Mouse (Mus musculus) gastrocnemius, adult 2 months (tissue): ENCODE results near the gene Fgf12. TPM values are rescaled to one million over a fixed set of nuclear protein-coding genes. Genes with fewer than 3 reads are reported as not detected.

Source experiments
- DNase-seq: peaks from one replicate; pipeline ENCODE4 v3.0.0; 2022
- H3K27ac ChIP-seq: fragments of 200-600 bp; 2 replicates; pipeline ENCODE4 v1.8.1; 2022; ENCODE audit warnings: mild to moderate bottlenecking
- H3K4me3 ChIP-seq: fragments of 200-600 bp; 2 replicates; pipeline ENCODE4 v1.8.1; 2022; ENCODE audit warnings: mild to moderate bottlenecking, moderate library complexity
- CTCF ChIP-seq: fragments of 200-600 bp; IDR thresholded peaks from 2 replicates; pipeline ENCODE4 v1.8.1; 2022; ENCODE audit warnings: antibody characterized with exemption, mild to moderate bottlenecking, moderate library complexity
- intact Hi-C: fragments of 180-260 bp; cut with DNase I; formaldehyde crosslinking; loops from one replicate; pipeline ENCODE4 v1.15.1; 2025
- total RNA-seq, 2 experiments: library from RNA; stranded (reverse); gene quantifications; 2 replicates each; pipeline ENCODE4 v1.2.3; 2021

Gene Fgf12
- total RNA-seq, 2 experiments from 2014 or later = not detected

DNA sequence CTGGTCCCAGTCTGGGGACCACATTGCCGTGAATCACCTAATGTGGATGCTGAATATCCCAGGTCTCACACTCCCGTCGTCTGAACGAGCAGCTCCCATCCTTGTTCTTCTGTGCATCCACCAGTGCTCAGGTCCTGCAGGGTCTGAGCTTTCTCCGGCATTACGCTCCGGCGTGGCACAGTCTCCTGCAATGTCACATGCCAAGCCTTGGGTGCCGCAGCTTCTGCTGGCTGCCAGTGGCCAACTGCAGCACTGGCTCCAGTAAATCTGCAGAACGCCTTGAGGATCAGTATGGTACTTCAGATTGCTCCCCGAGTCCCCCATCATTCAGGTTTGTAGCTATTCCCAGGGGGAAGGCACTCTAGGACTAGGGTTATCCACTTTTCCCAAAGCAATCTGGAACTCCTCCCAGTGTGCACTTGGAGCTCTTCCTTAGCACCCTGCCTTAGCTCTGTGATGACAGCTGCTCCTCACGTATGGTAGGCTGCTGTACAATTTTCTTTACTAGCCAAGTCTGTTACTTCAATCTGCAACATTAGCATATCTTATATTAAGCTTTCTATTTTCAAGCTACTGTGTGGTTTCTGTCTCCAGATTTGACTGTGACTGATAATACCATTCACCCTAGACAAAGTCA lies 254.8 kb downstream of the Fgf12 start:
- DNase-seq = no peak
- no peak for TF ChIP-seq CTCF
- Histone ChIP-seq H3K27ac (no peak overlapping the region), H3K4me3 (no peak overlapping the region)
- intact Hi-C loops = no loop called here

DNA sequence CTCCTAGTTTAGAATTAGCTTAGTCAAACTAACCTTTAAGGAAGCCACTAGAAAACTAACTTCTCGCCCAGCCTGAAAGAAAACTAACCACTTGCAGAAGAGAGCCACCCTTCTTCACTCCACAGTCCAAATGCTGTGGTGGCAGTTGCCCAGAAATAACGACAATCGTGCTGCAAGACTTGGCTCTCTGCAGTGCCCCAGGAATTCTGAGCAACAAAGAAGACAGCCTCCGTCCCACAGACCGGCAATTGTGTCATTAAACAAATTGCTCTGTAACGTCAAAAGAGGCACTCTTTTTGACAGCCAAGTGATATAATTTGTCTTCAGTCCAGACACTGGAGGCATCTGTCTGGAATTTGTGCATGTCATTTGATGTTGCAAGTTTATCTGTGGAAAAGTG lies 261.2 kb downstream of the Fgf12 start:
- Histone ChIP-seq H3K4me3 (no peak overlapping the region), H3K27ac (no peak overlapping the region)
- intact Hi-C loops = loop anchor here (5.0 kb wide), 1 partner anchor 349 kb away; no protein-coding TSS in a partner anchor
- DNase-seq = no peak
- no peak for TF ChIP-seq CTCF

- intact Hi-C loops = loop anchor here (1.0 to 5.0 kb wide), 2 partner anchors 348 to 1022 kb away; no protein-coding TSS in a partner anchor
- TF ChIP-seq CTCF = peak; percentile 78
- Histone ChIP-seq H3K4me3 (no peak overlapping the region), H3K27ac (no peak overlapping the region)
- DNase-seq = peak; percentile 47
Measured at GRCm38 (mm10) chr16:28490515-28490914, 262.4 kb downstream of the Fgf12 start.

DNA sequence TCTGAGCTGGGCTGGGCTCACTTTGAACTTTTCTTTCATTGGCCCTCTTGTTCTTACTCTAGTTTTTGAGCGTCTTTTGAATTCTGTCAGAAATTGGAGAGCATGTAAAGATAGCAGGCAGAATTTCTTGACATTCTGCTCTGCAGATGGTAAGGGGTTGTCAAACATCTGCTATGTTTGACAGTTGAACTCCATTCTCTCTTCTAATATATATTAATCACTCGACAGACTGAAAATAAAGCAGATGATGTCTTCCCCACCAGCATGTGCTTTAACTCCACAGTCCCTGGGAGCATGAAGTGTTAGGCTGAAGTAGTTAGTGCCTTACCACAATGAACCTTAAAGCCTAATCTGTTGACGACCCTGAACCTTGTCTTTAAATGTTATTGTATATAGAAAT lies 267.9 kb downstream of the Fgf12 start:
- intact Hi-C loops = no loop called here
- TF ChIP-seq CTCF = no peak
- H3K27ac ChIP-seq = no peak overlapping the region
- no peak overlapping the region for H3K4me3 ChIP-seq
- DNase-seq = no peak

DNA sequence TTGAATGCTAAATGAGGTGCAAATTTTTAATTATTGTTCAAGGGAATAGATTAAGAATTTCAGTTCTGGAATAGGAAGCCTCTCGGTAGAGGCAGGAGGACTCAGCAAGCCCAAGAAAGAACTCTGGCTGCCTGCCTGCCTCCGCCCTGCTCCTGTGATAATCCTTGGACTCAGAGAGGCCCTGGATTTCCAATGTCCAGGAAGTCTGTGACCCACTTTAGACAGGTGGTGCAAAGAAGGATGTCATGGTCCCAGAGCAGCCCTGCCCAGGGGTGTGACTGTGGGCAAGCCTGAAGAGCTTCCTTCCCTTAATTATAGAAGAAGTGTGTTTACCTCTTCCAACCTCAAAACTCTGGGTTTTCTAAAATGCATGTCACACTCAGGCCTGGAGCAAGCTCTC lies 273.8 kb downstream of the Fgf12 start:
- intact Hi-C loops = no loop called here
- DNase-seq = no peak
- no peak overlapping the region for H3K4me3 ChIP-seq
- no peak for TF ChIP-seq CTCF
- H3K27ac ChIP-seq = no peak overlapping the region

DNA sequence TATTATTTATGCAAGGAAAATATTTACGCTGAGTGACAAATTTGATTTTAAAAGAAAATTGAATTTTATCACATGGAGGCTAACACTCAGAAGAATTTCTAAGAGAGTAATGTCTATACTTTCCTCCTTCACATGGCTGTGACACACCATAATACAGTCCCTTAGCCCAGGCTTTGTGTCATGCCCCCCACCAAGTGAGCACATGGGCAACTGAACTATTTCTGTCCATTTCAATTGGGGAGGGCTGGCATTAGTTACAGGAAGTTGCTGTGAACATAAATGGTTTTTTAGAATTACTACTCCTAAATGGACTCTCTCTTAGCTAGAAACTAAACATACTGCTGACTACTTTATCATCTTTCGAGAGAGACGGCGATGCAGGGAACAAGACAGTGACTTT lies 276.2 kb downstream of the Fgf12 start:
- TF ChIP-seq CTCF = no peak
- H3K27ac ChIP-seq = no peak overlapping the region
- intact Hi-C loops = no loop called here
- H3K4me3 ChIP-seq = no peak overlapping the region
- no peak for DNase-seq

GRCm38 (mm10) chr16:28475553-28475952 lies 277.3 kb downstream of the Fgf12 start:
- Histone ChIP-seq H3K4me3 (no peak overlapping the region), H3K27ac (no peak overlapping the region)
- TF ChIP-seq CTCF = no peak
- intact Hi-C loops = no loop called here
- no peak for DNase-seq

GRCm38 (mm10) chr16:28454821-28455220 lies 298.0 kb downstream of the Fgf12 start:
- intact Hi-C loops = no loop called here
- DNase-seq = no peak
- Histone ChIP-seq H3K27ac (no peak overlapping the region), H3K4me3 (no peak overlapping the region)
- no peak for TF ChIP-seq CTCF

GRCm38 (mm10) chr16:28447114-28447455 lies 305.8 kb downstream of the Fgf12 start:
- no peak for TF ChIP-seq CTCF
- no peak overlapping the region for H3K27ac ChIP-seq
- DNase-seq = no peak
- H3K4me3 ChIP-seq = peak overlapping the region; percentile 71
- intact Hi-C loops = no loop called here

DNA sequence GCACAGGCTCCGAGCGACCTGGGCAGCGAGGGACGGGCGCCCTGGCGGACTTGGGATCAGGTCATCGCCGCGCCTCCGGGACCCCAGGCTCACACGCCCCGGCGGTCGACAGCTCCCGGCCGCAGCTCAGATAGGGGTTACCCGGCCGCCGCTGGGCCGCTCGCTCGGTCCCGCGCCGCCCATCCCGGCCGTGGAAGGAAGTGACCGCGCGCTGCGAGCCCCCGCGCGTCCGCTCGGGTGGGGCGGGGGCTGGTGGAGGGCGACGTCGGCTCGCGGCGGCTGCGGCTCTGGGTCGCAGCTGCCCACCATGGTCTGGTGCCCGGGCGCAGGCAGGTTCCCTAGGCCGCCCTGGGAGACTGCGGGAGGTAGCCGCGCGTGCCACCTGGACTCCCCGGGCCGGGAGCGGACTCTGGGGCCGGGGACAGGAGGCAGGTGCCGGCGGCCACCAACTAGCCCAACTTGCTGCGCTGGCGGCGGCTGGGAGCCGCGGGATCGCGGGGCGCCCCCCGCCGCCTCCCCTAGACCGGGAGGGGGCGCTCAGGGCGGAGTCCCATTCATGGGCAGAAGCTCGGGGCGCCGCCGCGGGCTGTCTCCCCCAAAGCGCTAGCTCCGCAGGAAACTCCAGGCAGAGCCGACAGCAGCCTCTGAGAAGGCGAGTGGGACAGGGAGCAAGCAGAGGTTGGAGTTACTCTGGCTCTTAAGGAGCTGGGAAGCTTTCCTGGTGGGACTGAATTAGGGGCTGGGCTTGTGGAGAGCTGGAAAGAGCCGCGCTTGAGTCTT lies 306.3 kb downstream of the Fgf12 start:
- Histone ChIP-seq H3K27ac (no peak overlapping the region), H3K4me3 (peak overlapping the region; percentile 71)
- DNase-seq = peak; percentile 27
- TF ChIP-seq CTCF = peak; percentile 11; the same call in 1 of the 2 replicates
- intact Hi-C loops = no loop called here

DNA sequence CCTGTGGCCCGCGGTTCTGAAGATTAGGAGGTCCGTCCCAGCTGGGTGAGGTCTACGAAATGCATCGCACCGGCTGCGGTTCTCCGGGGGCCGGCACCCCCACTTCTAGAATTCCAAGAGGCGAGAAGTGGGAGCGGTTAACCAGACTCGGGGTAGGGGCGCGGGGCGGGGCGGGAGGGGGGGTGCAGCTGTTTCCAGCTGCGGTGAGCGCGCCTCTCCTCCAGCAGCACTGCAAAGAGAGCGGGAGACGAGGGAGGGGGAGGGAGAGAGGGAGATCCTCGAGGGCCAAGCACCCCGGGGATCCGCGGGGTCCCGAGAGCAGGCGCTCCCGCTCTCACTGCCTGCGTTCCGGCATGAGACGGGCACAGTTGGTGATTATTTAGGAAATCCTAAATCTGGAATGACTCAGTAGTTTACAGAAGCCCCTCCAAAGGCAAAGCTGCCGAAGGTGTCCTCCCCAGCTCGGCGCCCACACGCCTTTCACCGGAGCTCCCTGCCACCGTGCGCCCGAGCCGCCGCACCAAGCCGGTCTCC lies 307.0 kb downstream of the Fgf12 start:
- peak overlapping the region; percentile 71 for H3K4me3 ChIP-seq
- DNase-seq = no peak
- intact Hi-C loops = no loop called here
- no peak overlapping the region for H3K27ac ChIP-seq
- no peak for TF ChIP-seq CTCF

- intact Hi-C loops = no loop called here
- TF ChIP-seq CTCF = no peak
- peak; percentile 17 for DNase-seq
- Histone ChIP-seq H3K27ac (no peak overlapping the region), H3K4me3 (peak overlapping the region; percentile 71)
Measured at GRCm38 (mm10) chr16:28444993-28445799, 307.7 kb downstream of the Fgf12 start.

DNA sequence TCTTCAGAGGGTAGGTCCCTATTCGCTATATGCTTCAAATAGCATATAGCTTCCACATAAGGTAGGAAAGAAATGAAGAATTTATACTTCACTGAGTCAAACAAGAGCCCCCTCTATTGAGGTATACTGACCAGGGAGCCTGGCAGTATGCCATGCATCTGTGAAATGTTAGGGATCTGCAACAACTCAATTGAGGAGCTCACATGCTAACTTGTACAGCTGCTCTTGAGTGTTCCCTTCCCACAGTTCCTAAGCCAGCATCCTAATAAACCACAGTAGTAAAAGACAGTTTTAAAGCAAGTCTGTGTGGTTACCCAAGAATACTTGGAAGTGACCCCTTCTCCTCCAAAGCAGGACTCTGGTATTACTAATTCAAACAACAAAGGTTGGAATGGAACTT lies 331.3 kb downstream of the Fgf12 start:
- TF ChIP-seq CTCF = no peak
- no peak overlapping the region for H3K27ac ChIP-seq
- no peak for DNase-seq
- intact Hi-C loops = no loop called here
- no peak overlapping the region for H3K4me3 ChIP-seq
